Mouse (Mus musculus) megakaryocyte progenitor cell, adult 5-6 weeks (primary cell): ENCODE data around the gene Cacna1c. TPM values are rescaled to one million over a fixed set of nuclear protein-coding genes. Genes with fewer than 3 reads are reported as not detected.

Experiments
- ATAC-seq: replicated peaks from 2 replicates; pipeline ENCODE4 v1.8.0; 2016; ENCODE audit warnings: mild to moderate bottlenecking, moderate TSS enrichment, inconsistent platforms; ENCODE audit not compliant: poor library complexity
- total RNA-seq, 2 experiments: library from RNA; stranded (forward) in 1 of 2; stranded (reverse) in 1 of 2; fragments of 157-497, 149-512 nt in 1 of 2; fragments of 200-1000 nt in 1 of 2; gene quantifications; 2 replicates each; pipeline versions ENCODE4 v1.2.3 to v1.2.4; 2015 to 2017

Cacna1c gene
- total RNA-seq, 2 experiments from 2014 or later: not detected

GRCm38 (mm10) chr6:118935520-118936415, 260.4 kb downstream of the Cacna1c start:
- ATAC-seq: no peak

GRCm38 (mm10) chr6:118934243-118934902, 261.8 kb downstream of the Cacna1c start:
- no peak for ATAC-seq

- ATAC-seq: no peak
Measured at GRCm38 (mm10) chr6:118933017-118933594, 263.1 kb downstream of the Cacna1c start.

GRCm38 (mm10) chr6:118932002-118932700, 264.1 kb downstream of the Cacna1c start:
- ATAC-seq: no peak

GRCm38 (mm10) chr6:118926669-118927068, 269.5 kb downstream of the Cacna1c start:
- no peak for ATAC-seq

GRCm38 (mm10) chr6:118924426-118924825, 271.8 kb downstream of the Cacna1c start:
- ATAC-seq: no peak

- no peak for ATAC-seq
Measured at GRCm38 (mm10) chr6:118923926-118924325, 272.3 kb downstream of the Cacna1c start.

- ATAC-seq: peak; percentile 17; the same call in 1 of the 2 replicates
Measured at GRCm38 (mm10) chr6:118923212-118923577, 273.0 kb downstream of the Cacna1c start.

- peak; percentile 94 for ATAC-seq
Measured at GRCm38 (mm10) chr6:118922328-118923211, 273.6 kb downstream of the Cacna1c start.

- no peak for ATAC-seq
Measured at GRCm38 (mm10) chr6:118908176-118908575, 288.0 kb downstream of the Cacna1c start.

- ATAC-seq: no peak
Measured at GRCm38 (mm10) chr6:118907704-118908103, 288.5 kb downstream of the Cacna1c start.

- no peak for ATAC-seq
Measured at GRCm38 (mm10) chr6:118906878-118907277, 289.3 kb downstream of the Cacna1c start.

- no peak for ATAC-seq
Measured at GRCm38 (mm10) chr6:118899688-118900087, 296.5 kb downstream of the Cacna1c start.

- ATAC-seq: no peak
Measured at GRCm38 (mm10) chr6:118897101-118897500, 299.1 kb downstream of the Cacna1c start.

- no peak for ATAC-seq
Measured at GRCm38 (mm10) chr6:118894043-118894442, 302.2 kb downstream of the Cacna1c start.

- no peak for ATAC-seq
Measured at GRCm38 (mm10) chr6:118889441-118889840, 306.8 kb downstream of the Cacna1c start.

GRCm38 (mm10) chr6:118887032-118887431, 309.2 kb downstream of the Cacna1c start:
- ATAC-seq: no peak

- ATAC-seq: no peak
Measured at GRCm38 (mm10) chr6:118884961-118885360, 311.3 kb downstream of the Cacna1c start.

- ATAC-seq: no peak
Measured at GRCm38 (mm10) chr6:118884073-118884551, 312.1 kb downstream of the Cacna1c start.

- no peak for ATAC-seq
Measured at GRCm38 (mm10) chr6:118876204-118876603, 320.0 kb downstream of the Cacna1c start.
